Mouse (Mus musculus) heart, adult 2 months (tissue): ENCODE data around the gene Avpr2.

Experiments used
- CTCF ChIP-seq: fragments of 200-600 bp; IDR thresholded peaks from 2 replicates; pipeline ENCODE4 v1.8.1; 2022; ENCODE audit warnings: antibody characterized with exemption, mild to moderate bottlenecking, moderate library complexity
- EP300 ChIP-seq: fragments of 200-500 bp; IDR thresholded peaks from 2 replicates; pipeline ENCODE4 v1.6.1; 2011; ENCODE audit warnings: low read depth, low read length, control low read depth; ENCODE audit not compliant: insufficient read depth

GRCm38 (mm10) chrX:73942294-73942693 is 50.4 kb downstream of the Avpr2 start:
- TF ChIP-seq CTCF = no peak
- TF ChIP-seq EP300 = no peak
